In genomic region chr2:70710878-70711277, GRCm38 (mm10) we compare ENCODE assay signal across 29 mouse cellular contexts. TPM values are rescaled to one million over a fixed set of nuclear protein-coding genes. Genes with fewer than 3 reads are reported as not detected.
"Had no signal": no experiment of that assay in that cellular context is flagged by ENCODE, and none has a peak within 500 bp of the region (broad histone marks: within the 10 kb centered on the region; RNA-seq: fewer than 3 reads in every experiment).

No protein-coding gene starts in this region.

- H3K9me3 ChIP-seq: heart, embryonic 13.5 days; heart, embryonic 15.5 days; hindbrain, embryonic 10.5 days; hindbrain, embryonic 12.5 days; intestine, embryonic 15.5 days; limb, embryonic 10.5 days; limb, embryonic 12.5 days; liver, embryonic 13.5 days had no signal

- H3K9ac ChIP-seq: heart, embryonic 13.5 days; heart, embryonic 15.5 days; hindbrain, embryonic 12.5 days; hindbrain, embryonic 14.5 days; intestine, embryonic 15.5 days; limb, embryonic 12.5 days; liver, embryonic 13.5 days had no signal

- H3K4me2 ChIP-seq: heart, embryonic 11.5 days; heart, embryonic 13.5 days; heart, embryonic 15.5 days; hindbrain, embryonic 12.5 days; hindbrain, embryonic 14.5 days; intestine, embryonic 15.5 days; limb, embryonic 12.5 days; liver, embryonic 11.5 days; liver, embryonic 13.5 days had no signal

- ATAC-seq: hindbrain, embryonic 16.5 days; inflammation-experienced regulatory T-cells, adult 6 months; intestine, postnatal 0 days had no signal

- H3K4me3 ChIP-seq: gastrocnemius, adult 2 months; heart, adult 2 months; heart, embryonic 13.5 days; heart, embryonic 15.5 days; hindbrain, embryonic 10.5 days; hindbrain, embryonic 12.5 days; intestine, embryonic 15.5 days; layer of hippocampus, adult 2 months; left cerebral cortex, adult 2 months; limb, embryonic 10.5 days; limb, embryonic 12.5 days; liver, embryonic 13.5 days had no signal

- H3K27me3 ChIP-seq: heart, embryonic 13.5 days; heart, embryonic 15.5 days; hindbrain, embryonic 12.5 days; intestine, embryonic 15.5 days; limb, embryonic 12.5 days; liver, embryonic 13.5 days had no signal

- DNase-seq: gastrocnemius, adult 2 months; gastrocnemius, postnatal 10 days; gastrocnemius, postnatal 25 days; heart, adult 2 months; heart, postnatal 14 days; heart, postnatal 36 days; kidney, adult 18-20 months; kidney, adult 8-10 months; kidney, postnatal 10 days; kidney, postnatal 25 days; kidney, postnatal 4 days; liver; liver, embryonic 13.5 days had no signal

- H3K4me1 ChIP-seq: heart, embryonic 15.5 days; hindbrain, embryonic 10.5 days; hindbrain, embryonic 12.5 days; intestine, embryonic 15.5 days; liver, embryonic 13.5 days had no signal

- H3K27ac ChIP-seq: gastrocnemius, adult 2 months; heart, adult 2 months; heart, embryonic 13.5 days; heart, embryonic 15.5 days; hindbrain, embryonic 10.5 days; hindbrain, embryonic 12.5 days; hindbrain, embryonic 14.5 days; intestine, embryonic 15.5 days; layer of hippocampus, adult 2 months; left cerebral cortex, adult 2 months; limb, embryonic 10.5 days; limb, embryonic 12.5 days; liver, embryonic 13.5 days had no signal

RNA-seq across cellular contexts. Expression of gene Gm26558, which starts 49.0 kb away (rescaled TPM):
- total RNA-seq: gastrocnemius, adult 2 months; gastrocnemius, postnatal 10 days; gastrocnemius, postnatal 25 days; gastrocnemius, postnatal 4 days; heart, adult 2 months; heart, postnatal 14 days; heart, postnatal 36 days; layer of hippocampus, adult 2 months had no signal
- polyA plus RNA-seq: heart, adult 2 months; inflammation-experienced regulatory T-cells, adult 6 months had no signal
